13 mouse cellular contexts compared by ENCODE assay signal in the genomic region with DNA sequence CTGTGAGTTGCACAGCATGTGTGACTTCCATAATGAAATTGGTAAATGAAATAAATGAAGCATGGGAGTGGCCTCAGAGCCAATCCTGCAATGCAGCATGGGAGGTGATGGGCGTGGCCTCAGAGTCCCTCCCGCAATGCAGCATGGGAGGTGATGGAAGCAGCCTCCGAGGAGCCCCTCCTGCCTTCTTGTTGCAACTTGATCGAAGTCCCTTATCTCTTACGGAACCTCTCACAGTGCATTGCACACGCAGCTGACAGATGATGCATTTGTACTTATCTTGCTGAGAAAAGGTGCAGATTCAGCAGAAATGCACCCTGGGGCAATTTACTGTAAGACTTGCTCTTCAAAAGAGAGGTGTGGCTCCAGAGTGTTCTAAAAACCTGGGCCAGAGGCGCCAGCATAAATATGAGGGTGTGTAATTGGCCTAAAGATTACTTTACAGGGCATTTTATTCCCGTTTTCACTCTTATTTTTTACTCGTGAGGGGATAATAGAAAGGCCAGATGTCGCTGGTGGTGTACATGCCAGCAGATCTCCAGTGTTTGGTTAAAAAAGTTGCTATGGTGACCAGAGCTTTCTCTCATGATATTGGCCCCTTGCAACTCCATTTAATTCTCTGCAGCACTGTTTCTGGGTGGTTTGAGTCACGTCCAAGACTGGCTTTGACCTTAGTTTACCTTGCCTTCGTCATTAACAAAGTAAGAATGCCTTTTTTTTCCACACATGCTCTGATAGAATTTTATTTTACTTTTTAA. TPM values are rescaled to one million over a fixed set of nuclear protein-coding genes. Genes with fewer than 3 reads are reported as not detected.
A peak's percentile ranks its signal among the peaks of the same experiment; 100 is the strongest.
DNase-seq lines count a peak whose midpoint lies in the region; ATAC-seq lines count a peak whose summit lies in the region.
"Had no signal": no experiment of that assay in that cellular context is flagged by ENCODE, and none has a peak within 500 bp of the region (broad histone marks: within the 10 kb centered on the region; RNA-seq: fewer than 3 reads in every experiment).

No protein-coding gene starts in this region.

- no peak for ATAC-seq in embryonic facial prominence, embryonic 15.5 days (ENCODE audit: insufficient number of reproducible peaks, low FRiP score, low TSS enrichment, low read depth)
- ATAC-seq in liver, embryonic 15.5 days (ENCODE audit: insufficient read depth), result peak; percentile 76
- ATAC-seq: lung, postnatal 0 days had no signal

- H3K4me1 ChIP-seq in heart, embryonic 10.5 days, result peaks cover 9% of the 10 kb centered on the region
- peaks cover 34% of the 10 kb centered on the region for H3K4me1 ChIP-seq in embryonic facial prominence, embryonic 15.5 days
- H3K4me1 ChIP-seq in liver, embryonic 15.5 days (replicated peaks), result peaks cover 32% of the 10 kb centered on the region

- peak; percentile 36 for DNase-seq in heart, postnatal 4 days
- no peak for DNase-seq in heart, embryonic 10.5 days (ENCODE audit: low spot score)
- peak; percentile 28 for DNase-seq in MN1 (ENCODE audit: low spot score)
- no peak for DNase-seq in left cerebral cortex, postnatal 4 days
- DNase-seq in urinary bladder, postnatal 25 days (ENCODE audit: low spot score), result no peak
- DNase-seq: adrenal gland, adult 8-10 months; cerebellum, adult 11 months; kidney, adult 18-20 months had no signal

- H3K27ac ChIP-seq in heart, embryonic 10.5 days, result no peak overlapping the region
- peak overlapping the region; percentile 17; the same call in 1 of the 2 replicates for H3K27ac ChIP-seq in embryonic facial prominence, embryonic 15.5 days (replicated peaks)
- H3K27ac ChIP-seq in liver, embryonic 15.5 days (replicated peaks), result peak overlapping the region; percentile 77

- H3K27me3 ChIP-seq in heart, embryonic 10.5 days (ENCODE audit: insufficient read depth, poor library complexity, severe bottlenecking), result no peaks in the 10 kb centered on the region
- H3K27me3 ChIP-seq in embryonic facial prominence, embryonic 15.5 days, result no peaks in the 10 kb centered on the region
- H3K27me3 ChIP-seq in liver, embryonic 15.5 days, result peaks cover 10% of the 10 kb centered on the region; the same call in 1 of the 2 replicates

- H3K9me3 ChIP-seq in heart, embryonic 10.5 days, result no peaks in the 10 kb centered on the region
- no peaks in the 10 kb centered on the region for H3K9me3 ChIP-seq in embryonic facial prominence, embryonic 15.5 days (replicated peaks)
- H3K9me3 ChIP-seq in liver, embryonic 15.5 days (replicated peaks), result no peaks in the 10 kb centered on the region

- intact Hi-C loops in left cerebral cortex, postnatal 4 days (cut with DNase I), result no loop called here

- H3K4me2 ChIP-seq in embryonic facial prominence, embryonic 15.5 days (replicated peaks), result no peak overlapping the region
- H3K4me2 ChIP-seq in liver, embryonic 15.5 days, result peak overlapping the region; percentile 19

- H3K4me3 ChIP-seq in heart, embryonic 10.5 days, result no peak overlapping the region
- H3K4me3 ChIP-seq in embryonic facial prominence, embryonic 15.5 days (replicated peaks), result no peak overlapping the region
- no peak overlapping the region for H3K4me3 ChIP-seq in liver, embryonic 15.5 days (replicated peaks)

- H3K36me3 ChIP-seq in heart, embryonic 10.5 days, result peaks cover 4% of the 10 kb centered on the region; the same call in 1 of the 2 replicates
- peaks cover 28% of the 10 kb centered on the region for H3K36me3 ChIP-seq in embryonic facial prominence, embryonic 15.5 days
- H3K36me3 ChIP-seq in liver, embryonic 15.5 days (replicated peaks), result no peaks in the 10 kb centered on the region

- H3K9ac ChIP-seq in embryonic facial prominence, embryonic 15.5 days, result no peak overlapping the region
- H3K9ac ChIP-seq in liver, embryonic 15.5 days, result no peak overlapping the region

- WGBS in heart, embryonic 10.5 days, result 77% methylated on average over 12 of the region's 12 CpGs
- WGBS in embryonic facial prominence, embryonic 15.5 days, result 63% methylated on average over 12 of the region's 12 CpGs
- 53% methylated on average over 12 of the region's 12 CpGs for WGBS in liver, embryonic 15.5 days (ENCODE audit: insufficient replicate concordance)

RNA-seq across cellular contexts. Expression of a gene that starts 35.4 kb away (rescaled TPM):
- total RNA-seq in heart, postnatal 4 days (2021), result not detected
- polyA plus RNA-seq in heart, embryonic 10.5 days (2016; fragmentation: Nextera tagmentation; extraction: Ambion mirVana), result not detected in 2 replicates
- polyA plus RNA-seq in embryonic facial prominence, embryonic 15.5 days (2015; fragmentation: Nextera tagmentation; extraction: Ambion mirVana), result 0.28 and 0.75 TPM in 2 replicates
- polyA plus RNA-seq in liver, embryonic 15.5 days (2015; fragmentation: Nextera tagmentation; extraction: Ambion mirVana), result not detected in 2 replicates
- total RNA-seq in left cerebral cortex, postnatal 4 days (2021), result under 1 TPM in 1 of 2 experiments, not detected in 1; 0.26 TPM
- total RNA-seq: hematopoietic stem cell, adult 5-6 weeks had no signal
- polyA plus RNA-seq: neural tube, embryonic 14.5 days had no signal

Comparison
In these comparisons a context has a peak if more than half of its experiments do, and no peak if none do; other contexts are left out.
1. DNase-seq: peak in heart, postnatal 4 days (single experiment) and MN1 (single experiment); none in heart, embryonic 10.5 days (single experiment), left cerebral cortex, postnatal 4 days (single experiment) and urinary bladder, postnatal 25 days (single experiment).